Mouse (Mus musculus) brain, embryonic 18.5 days (tissue): ENCODE measurements at regions not wholly inside any gene's neighbourhood (a gene's known extent, or its start where the extent isn't known, plus 50 kb on each side); places are given as distances from the start of the nearest gene placed in this dataset.
"Not testable (repeated sequence)": the region's sequence is repeated elsewhere in the genome, so short reads cannot be mapped to it uniquely, and the experiment has no call there.

Experiments
- DNase-seq: peaks from one replicate; pipeline ENCODE4 v3.0.0-alpha.2; 2012; ENCODE audit warnings: low read depth, low spot score

DNA sequence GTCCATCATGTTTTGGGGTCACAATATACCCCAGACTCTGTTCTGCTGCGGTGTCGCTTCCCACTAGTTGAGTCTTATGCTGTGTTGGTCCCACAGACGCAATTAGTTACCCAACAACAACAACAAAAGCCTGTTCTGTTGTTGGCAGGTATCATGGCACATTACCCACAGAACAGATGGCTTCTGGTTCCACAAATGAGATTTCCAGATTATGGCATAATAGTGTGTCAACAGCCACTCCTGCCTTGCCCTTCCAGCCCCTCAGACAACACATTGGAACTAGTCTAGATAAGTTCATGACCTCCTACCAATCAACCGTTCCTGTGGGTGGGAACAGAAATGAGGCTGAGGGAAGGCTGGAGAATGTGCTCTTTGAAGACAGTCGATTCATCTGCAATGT, 351.5 kb downstream of the Fut8 start:
- no peak for DNase-seq

DNA sequence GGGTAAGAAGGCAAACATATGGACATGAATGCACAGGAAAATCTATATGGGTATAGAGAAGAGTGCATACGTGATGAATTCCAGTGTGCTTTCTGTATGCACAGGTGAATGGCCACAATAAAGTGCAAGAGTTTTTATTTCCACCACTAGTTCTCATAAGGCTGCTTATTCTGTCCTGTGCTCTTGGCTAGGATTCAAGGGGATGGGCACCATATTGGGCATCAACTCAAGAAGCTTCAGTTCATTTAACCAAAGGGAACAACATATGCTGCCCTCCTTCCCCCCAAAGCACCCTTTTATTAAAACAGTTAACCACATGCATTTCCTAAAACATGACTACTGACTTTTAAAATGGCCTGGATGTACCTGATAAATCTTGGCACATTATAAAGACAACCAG, 356.2 kb downstream of the Fut8 start:
- no peak for DNase-seq

DNA sequence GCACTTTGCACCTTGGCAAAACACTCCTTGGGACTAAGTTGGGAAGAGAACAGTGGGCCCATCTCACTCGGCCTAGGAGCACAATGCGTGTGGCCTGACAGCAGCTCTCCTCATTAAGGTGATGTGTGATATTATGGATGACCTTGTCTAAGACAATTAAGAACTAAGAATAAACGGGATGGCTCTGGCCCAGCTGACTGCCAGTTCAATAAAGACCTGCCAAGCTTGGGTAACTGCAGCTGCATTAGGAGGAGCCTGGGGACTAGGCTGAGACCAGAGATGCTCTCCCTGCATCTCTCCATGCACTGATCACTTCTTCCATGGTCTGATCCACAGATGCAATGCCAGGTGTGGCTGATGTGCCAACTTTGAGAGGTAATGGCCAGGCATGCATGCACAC, 356.7 kb downstream of the Fut8 start:
- no peak for DNase-seq

DNA sequence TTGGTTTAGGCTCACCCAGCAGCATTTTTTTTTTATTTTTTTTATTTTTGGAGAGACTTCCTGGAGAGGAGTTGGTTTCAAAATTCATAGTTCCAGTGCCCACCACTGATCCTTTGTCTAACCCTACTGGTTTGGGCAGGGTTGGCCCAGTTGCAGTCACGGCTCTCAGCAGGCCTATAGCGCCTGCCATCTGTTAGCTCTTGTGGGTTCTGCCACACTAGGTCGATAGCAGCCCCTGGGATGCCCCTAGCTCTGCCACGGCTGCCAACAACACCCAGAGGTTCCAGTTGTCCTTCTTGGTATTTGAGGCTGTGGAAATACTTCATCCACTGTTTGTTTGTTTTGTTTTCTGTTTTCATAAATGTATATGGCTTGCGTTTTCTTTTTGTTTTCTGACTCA, 357.9 kb downstream of the Fut8 start:
- no peak for DNase-seq

DNA sequence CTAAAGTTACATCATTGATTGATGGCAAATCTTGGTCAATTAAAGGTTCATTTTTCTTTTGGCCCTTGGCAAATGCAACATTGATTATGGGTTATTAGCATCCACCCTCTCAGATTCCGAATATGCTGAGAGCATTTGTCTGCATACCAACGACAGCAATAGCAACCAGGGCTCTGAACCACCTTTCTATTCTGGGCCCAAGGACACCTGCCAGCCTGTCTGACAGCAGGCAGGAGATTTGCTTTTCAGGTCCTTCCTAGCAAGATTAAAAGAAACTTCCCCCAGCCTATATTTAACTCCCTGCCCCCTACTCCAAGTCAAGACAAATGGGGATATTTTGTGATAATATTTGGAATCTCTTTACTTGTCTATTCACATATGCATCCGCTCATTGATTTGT, 358.8 kb downstream of the Fut8 start:
- no peak for DNase-seq

DNA sequence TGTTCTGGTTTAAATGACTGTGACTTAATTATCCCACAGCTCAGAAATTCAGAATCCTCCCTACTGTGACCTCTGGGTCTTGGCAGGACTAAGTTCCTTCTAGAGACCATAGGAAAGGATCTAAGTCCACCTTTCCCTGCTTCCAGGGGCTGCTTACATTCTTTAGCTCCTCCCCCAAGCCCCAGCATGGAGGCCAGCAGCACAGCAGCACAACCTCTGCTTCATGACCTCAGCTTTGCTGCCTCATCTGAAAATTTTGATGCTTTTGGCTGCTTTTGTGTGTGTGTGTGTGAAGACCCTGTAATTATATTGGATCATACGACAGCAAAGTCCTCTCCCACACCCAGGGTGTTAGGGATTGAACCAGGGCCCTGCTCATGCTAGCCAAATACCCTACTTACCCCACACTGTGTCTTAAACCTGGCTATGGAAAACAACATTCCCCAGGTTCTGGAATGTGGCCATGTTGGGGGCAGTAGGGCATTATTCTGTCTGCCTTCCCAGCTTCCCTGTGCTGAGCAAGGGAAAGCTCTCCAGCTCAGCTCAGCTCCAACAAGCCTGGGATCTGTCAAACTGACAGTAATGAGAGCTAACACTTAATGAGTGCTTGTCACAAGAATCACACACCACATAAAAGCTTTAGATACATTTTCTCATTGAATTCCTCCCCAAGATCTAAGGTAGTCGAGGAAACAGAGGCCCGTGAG, 359.9 kb downstream of the Fut8 start:
- DNase-seq: no peak

DNA sequence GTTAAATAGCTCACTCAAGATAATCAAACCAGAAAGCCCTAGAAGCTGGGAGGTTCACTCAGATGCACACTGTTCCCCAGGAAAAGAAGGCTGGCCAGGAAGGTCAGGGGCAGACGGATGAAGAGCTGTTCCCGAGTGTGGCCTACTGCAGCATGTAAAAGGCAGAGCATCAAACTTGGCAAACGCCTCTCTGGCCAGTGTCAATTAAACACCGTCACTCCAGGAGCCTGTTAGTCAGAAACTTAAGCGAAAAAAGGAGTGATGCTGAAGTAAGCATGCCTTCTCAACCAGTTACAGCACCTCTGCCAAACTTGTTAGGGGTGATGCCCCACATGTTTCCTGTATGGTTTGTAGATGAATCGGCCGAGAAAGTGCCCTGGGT, 360.4 kb downstream of the Fut8 start:
- DNase-seq: no peak

DNA sequence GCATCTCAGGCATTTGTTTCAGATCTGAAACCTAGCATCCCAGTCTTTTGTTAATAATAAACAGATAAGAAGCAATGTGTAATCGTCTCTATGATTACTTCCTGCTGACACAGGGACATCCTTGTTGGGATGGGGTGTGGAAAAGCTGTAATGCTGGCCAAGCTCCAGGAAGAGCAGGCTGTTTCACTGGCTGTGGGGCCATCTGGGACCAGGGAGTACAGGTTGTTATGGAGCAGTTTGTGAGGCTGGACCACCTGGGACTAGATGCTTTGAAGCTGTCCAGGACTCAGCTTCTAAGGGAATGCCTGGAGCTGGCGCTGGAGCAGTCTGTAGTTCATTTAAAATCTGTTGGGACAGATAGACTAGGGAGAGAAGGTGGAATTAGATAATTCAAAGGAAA, 361.5 kb downstream of the Fut8 start:
- DNase-seq: no peak

DNA sequence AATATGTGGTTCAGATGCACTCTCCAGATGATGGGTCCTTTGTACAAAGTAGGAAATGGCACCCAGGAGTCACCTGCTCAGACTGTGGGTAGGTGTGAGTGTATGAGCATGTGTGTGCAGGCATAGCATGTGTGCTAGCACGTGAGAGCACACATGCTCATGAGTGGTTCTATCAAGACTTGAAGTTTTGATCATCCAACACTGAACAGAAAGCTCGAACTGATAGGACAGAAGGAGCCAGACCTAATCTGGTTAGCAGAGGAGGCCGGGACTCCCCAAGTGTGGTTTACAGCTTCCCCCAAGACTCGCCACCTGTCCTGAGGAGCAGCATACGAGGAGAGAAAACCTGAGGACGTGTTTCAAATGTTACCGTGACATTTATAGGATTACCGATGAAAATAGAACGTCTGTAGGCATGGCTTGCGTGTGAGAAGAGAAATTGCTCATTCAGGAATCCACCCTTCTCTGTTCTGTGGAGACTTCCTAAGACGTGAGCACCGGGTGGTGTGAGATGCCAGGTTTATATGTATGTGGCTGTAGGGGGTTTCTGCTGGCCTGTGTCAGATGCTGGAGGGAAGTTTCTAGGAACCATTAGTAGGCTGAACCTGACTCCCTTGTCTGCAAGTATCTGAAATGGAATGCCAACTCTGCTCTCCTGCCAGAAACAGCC, 366.0 kb downstream of the Fut8 start:
- DNase-seq: no peak

DNA sequence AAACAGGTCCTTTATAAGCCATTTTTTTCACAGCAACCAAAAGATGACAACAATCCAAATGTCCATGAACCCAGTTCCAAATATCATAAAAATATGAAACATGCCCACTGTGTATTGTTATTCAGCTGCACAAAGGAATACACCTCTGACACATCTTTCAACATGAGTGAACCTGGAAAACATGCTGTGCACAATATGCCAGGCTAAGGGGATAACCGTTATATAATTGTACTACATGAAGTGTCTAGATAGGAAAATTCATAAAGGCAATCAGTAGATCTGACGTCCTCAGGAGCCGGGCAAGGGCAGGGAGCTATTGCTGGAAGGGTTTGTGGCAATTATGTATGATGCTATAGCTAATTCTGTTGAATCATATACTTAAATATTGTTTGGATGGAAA, 379.6 kb downstream of the Fut8 start:
- no peak for DNase-seq

DNA sequence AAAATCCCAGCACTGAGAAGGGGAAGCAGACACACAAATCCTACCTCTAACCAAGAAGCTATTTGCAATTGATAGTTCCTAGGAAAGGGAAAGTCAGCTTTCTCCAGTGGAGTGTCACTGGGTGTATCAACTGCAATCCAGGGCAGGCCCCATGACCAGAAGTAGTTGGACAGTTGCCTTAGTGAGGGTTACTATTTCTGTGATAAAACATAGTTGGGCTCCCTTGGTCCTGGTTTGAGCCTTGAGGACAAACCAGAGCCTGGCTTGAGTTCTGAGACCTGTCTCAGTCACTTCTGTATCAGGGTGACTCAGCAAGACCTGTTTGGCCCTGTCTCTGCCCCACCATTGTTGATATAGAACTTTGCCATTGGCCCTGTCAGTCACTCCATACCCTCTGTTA, 384.3 kb downstream of the Fut8 start:
- no peak for DNase-seq

DNA sequence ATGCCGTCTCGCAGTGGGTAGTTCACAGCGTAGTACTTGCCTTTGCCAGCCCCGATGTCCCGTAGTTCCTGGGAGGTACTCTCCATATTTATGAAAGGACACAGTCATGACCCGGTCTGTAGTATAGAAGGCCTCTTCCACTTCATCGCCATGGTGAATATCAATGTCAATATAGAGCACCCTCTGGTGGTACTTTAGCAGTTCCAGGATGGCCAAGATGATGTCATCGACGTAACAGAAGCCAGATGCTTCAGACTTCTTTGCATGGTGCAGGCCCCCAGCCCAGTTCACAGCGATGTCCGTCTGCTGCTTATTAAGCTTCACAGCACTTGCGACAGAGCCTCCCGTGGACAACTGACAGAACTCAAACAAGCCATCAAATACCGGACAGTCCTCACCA, 386.4 kb downstream of the Fut8 start:
- not testable (repeated sequence) for DNase-seq

DNA sequence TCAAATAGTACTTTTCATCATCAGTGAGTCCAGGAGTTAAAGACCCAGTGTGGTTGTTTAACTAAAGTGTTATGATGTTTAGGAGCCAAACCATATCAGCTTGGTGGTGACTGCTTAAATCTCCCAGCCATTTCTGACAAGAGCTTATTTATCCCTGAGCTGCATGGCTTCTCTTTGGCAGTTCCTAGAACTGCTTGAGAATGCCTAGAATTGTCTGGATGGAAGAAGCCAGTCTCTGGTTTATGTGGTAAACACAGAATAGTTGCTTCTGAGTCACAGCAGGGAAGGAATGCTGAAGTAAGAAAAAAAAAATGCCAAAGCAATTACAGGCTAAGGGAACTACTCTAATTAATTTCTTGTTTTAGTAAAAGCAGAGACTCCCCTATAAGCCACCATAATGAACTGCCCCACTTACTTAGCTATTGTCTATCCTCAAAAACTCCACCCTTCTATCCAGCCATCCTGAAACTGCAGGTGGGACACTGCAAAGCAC, 390.5 kb downstream of the Fut8 start:
- no peak for DNase-seq

DNA sequence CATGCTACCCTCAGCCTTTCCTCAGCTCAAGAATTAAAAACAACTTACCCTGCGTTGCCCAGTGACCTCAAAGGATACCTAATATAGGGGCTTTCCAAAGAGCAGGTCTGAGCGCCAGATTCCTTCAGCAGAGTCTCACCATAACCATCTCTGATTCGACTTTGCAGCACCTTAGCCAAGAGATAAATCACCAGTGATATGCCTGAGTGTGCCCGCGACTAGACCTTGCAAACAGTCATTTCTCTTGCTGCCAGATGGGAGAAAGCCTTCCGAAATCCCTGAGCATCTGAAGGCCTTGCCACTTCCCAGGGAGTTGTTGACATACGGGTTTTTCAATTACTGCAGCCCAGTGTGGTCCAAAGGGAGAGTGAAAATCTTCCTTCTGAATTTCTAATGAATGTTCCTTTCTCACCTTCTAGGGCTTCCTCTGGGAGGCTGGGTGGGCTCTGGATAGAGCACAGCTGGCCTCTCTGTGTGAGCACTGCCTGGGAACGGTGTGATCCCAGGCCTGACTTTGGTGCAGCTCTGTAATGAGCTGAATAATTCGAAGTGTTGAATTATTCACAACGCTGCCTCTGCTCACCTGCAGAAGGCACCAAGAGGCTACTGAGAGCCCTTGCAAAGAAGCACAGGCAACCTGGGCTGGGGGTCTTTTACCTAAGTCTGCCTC, 396.2 kb downstream of the Fut8 start:
- DNase-seq: no peak

DNA sequence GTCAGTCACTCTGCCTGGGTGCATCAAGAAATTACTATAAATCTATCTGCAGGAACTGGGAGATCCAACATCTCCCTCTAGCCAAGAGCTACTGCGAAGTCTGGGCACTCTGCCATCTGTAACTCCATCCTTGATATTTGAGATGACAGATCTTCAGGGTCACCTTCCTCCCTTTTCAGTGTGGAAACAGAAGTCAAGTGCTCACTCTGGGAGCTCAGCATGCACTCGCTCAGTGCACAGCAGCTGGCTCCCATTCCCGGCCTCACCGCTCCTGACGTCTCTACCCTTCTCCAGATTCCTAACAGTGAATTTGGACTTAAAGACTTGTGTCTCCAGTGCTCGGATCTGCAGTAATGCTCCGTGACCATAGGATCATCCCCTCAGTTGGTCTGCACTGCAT, 400.3 kb downstream of the Fut8 start:
- DNase-seq: no peak

DNA sequence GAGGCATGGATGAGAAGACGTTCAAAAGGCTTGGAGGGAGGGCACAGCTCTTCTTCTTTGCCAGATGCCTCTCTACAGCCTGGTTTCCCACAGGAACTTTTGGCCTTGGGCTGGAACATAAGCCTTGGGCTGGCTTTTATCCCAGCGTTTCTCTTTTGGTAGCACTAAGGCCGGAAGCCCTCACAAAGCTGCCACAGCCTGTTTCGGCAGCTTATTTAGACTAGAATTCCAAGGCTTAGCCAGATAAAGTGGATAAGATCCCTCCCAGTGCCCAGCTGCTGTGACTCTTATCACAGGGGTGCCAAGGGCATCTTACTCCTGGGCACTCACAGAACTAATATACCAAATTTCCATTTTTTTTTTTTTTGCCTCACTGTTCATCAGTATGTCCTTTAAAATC, 404.4 kb downstream of the Fut8 start:
- DNase-seq: no peak

DNA sequence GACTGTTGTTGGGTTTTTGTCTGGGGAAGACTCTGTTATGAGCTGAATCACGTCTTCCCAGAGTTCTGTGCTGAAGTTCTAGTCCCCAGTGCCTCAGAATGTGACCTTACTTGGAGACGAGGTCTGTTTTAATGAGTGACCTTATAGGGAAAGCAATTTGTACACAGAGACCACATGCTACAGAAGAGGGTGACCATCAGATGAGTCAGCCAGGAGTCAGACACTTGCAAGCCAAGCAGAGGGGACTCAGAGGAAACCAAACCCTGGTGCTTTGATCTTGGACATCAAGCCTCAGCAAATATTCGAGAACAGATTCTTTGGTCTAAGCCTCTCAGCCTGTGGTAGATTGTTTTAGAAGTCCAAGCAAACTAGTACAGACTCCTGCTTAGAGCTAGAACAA, 409.9 kb downstream of the Fut8 start:
- DNase-seq: no peak

DNA sequence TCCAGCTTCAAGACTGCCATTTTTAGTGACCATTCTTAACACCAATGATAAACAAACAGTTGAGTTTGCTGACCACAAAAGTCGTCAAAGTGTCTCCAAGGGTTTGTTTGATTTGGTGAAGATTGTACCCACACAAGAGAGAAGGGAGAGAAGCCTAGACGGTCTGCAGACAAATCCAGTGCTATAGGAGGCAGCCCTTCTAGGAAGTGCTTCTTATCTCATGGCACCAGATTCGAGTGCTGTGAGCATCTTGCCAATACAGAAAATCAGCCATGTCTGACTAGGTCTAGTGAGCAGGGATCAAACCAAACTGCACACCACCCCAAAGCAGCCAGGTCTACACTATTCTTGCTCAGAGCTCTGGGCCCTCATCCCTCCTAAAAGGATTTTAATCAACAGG, 416.4 kb downstream of the Fut8 start:
- no peak for DNase-seq

DNA sequence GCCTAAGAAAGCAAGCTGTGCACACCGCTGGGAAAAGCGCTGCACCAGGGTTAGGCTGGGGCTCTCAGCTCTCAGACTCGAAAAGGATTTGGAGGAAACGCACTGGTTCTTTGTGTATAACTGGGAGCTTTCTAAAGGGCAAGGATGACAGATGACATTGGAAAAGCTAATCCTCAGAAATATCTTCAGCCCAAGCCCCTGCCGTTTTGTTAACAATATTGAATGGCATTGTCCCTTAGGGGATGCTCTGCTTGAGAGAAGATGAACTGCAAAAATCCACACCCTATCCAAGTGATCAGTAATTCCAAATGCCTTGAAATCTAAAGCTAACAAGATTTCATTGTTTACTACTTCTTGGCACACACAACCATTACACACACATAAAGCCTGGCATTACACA, 419.1 kb downstream of the Fut8 start:
- DNase-seq: no peak

DNA sequence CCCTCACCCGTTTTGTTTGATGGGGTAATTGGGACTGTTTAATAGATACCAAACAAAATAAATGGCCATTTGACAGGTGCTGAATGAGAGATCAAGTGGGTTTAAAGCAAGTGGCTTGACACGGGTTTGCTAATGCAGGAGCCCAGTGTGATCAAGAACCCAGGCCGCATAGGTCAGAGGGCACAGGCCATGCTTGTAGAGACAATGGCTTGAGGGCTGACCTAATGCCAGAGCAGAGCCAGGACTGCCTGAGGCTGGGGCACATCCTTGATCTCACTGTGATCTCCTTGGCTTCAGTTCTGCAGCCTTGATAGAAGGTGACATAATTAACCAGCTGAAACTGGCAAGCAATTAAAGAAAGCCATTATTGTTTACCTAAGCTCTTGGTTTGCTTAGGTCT, 420.0 kb downstream of the Fut8 start:
- DNase-seq: no peak

DNA sequence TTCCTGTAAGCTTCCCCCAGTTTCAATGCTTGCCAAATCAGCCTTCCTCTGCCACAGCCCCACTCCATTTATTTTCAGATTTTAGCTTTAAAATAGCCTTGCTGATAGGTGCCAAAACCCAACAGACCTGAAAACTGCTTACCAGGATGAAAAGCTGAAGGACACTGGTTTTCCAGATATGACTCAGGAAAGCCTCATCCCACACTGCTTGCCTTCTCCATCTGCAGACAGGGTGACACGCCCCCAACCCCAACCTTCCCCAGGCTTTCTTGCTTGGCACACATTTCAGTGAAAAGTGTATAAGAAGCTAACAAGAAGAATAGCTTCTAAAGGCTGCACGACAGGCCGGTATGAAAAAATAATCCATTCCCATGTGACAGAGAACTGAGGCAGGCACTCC, 425.3 kb downstream of the Fut8 start:
- DNase-seq: no peak

DNA sequence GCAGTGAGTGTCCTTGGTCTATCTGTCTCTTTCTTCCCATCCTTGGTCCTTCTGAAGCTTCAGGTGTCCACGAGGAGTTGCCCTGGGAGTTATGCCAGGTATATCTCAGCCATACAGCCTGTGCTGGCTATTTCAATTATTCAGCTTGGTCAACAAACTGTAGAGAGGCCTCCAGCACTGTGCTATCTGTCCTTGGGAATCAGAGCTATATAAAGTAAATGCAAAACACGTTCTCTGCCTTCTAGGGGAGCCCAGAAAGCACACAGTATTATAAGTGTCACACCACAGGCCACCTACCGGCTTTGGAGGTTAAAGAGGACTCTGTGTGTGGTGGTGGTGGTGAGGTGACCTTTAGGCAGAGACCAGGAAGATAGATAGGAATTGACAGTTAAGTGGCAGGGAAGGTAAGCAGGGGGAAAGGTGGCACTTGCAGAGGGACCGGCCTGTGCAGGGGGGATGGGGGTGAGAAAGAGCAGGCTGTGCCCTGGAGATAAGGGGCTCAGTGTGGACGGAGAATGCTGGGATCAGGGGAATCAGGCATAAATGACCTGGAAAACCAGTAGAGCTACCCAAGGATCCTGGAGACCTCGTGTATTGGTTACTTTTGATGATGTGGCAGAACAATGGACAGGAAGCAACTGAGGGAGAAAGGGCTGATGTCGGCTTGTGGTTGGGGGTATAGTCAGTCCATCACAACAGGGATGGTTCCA, 425.9 kb downstream of the Fut8 start:
- DNase-seq: no peak
